Mouse (Mus musculus) B cell, adult 67 days (primary cell): ENCODE data around the gene Olfr1109. TPM values are rescaled to one million over a fixed set of nuclear protein-coding genes. Genes with fewer than 3 reads are reported as not detected.

Source experiments
- total RNA-seq, 2 experiments: library from RNA; stranded (reverse); gene quantifications; 4 replicates each; pipeline ENCODE4 v1.2.4; 2023

Gene Olfr1109
- total RNA-seq: not detected

DNA sequence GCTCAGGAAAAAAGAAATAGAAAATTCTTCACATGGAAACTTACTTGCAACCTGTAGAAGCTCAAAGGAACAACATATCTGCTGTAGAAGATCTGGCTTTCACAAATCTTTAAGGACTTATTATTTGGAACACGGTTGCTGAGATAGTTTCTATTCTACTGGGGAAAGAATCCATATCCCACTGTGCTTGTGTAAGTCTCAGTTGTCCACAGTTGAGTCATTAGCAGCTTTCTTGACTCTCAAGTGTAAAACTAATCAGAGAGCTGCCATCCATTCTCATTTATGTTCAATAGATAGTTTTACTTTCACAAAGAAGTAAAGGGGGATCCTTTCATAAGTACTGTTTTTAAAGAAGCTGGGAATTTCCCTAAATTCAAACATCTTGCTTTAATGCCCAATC lies at the start of gene Olfr1109:
TSS of gene Olfr1109 (minus strand) at position 101 of the 400 bp plus-strand sequence.

GRCm38 (mm10) chr2:87140200-87140599 lies 44.4 kb upstream of the Olfr1109 start, which contains the start of gene Olfr1110:
Gene Olfr1110 (minus strand): TSS chr2:87140300.

GRCm38 (mm10) chr2:87114467-87114866 lies 18.7 kb upstream of the Olfr1109 start, which contains the start of gene Olfr259:
Gene Olfr259 (minus strand): TSS chr2:87114567.

GRCm38 (mm10) chr2:87075717-87076116 lies 20.1 kb downstream of the Olfr1109 start, which contains the start of gene Olfr1107:
Gene Olfr1107 (minus strand): TSS chr2:87075817.

DNA sequence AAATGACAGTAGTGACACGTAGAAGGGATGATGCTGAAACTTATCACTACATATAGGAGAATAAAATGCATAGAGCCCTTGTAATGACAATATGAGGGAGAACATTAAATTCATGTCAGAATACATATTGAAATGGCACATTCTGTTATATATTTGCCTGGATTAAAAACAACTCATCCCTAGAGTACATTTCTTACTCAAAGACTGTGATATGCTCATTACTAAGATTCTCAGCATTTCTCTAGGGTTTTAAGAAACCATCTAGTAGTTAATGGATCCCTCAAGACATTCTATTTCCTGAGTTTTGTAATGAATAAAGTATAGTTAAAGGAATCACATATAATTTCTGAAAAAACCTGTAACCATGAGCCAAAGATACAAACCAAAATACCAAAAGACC lies 43.6 kb downstream of the Olfr1109 start, which contains the start of gene Olfr1106:
TSS of gene Olfr1106 (minus strand) at position 101 of the 400 bp plus-strand sequence.

Other genes with a start within 250 kb of the Olfr1109 start
- not detected for gene Olfr1095, start 244.3 kb downstream of the Olfr1109 start, total RNA-seq
- gene Gm13723, start 221.2 kb downstream of the Olfr1109 start, total RNA-seq: not detected
- gene Olfr1097, start 203.8 kb downstream of the Olfr1109 start, total RNA-seq: not detected
- gene Olfr1098, start 171.5 kb downstream of the Olfr1109 start, total RNA-seq: not detected
- gene Olfr1099, start 135.3 kb downstream of the Olfr1109 start, total RNA-seq: not detected
- not detected for gene Olfr1100, start 116.1 kb downstream of the Olfr1109 start, total RNA-seq
- gene Olfr1101, start 104.8 kb downstream of the Olfr1109 start, total RNA-seq: not detected
- gene Olfr1102, start 97.6 kb downstream of the Olfr1109 start, total RNA-seq: not detected
- gene Olfr1104, start 68.9 kb downstream of the Olfr1109 start, total RNA-seq: not detected
- gene Olfr1105, start 59.5 kb downstream of the Olfr1109 start, total RNA-seq: not detected
- gene Olfr1106, start 43.7 kb downstream of the Olfr1109 start, total RNA-seq: not detected
- gene Olfr1107, start 20.2 kb downstream of the Olfr1109 start, total RNA-seq: not detected
- not detected for gene Olfr259, start 18.6 kb upstream of the Olfr1109 start, total RNA-seq
- gene Olfr1110, start 44.3 kb upstream of the Olfr1109 start, total RNA-seq: not detected
- not detected for gene Olfr1111, start 56.6 kb upstream of the Olfr1109 start, total RNA-seq
- not detected for gene Olfr1112, start 91.8 kb upstream of the Olfr1109 start, total RNA-seq
- gene Olfr1113, start 113.0 kb upstream of the Olfr1109 start, total RNA-seq: not detected
- not detected for gene Olfr1115, start 152.0 kb upstream of the Olfr1109 start, total RNA-seq
- gene Olfr1116, start 171.5 kb upstream of the Olfr1109 start, total RNA-seq: not detected
- gene Olfr1118, start 211.6 kb upstream of the Olfr1109 start, total RNA-seq: not detected